Mouse (Mus musculus) gastrocnemius, adult 18-20 months (tissue): ENCODE measurements around the gene Olfr1039. TPM values are rescaled to one million over a fixed set of nuclear protein-coding genes. Genes with fewer than 3 reads are reported as not detected.
"Not testable (repeated sequence)": the region's sequence is repeated elsewhere in the genome, so short reads cannot be mapped to it uniquely, and the experiment has no call there.

ENCODE experiments used
- DNase-seq: peaks from one replicate; pipeline ENCODE4 v3.0.0; 2021; ENCODE audit warnings: low spot score
- long read RNA-seq, 2 experiments: library from polyadenylated mRNA; stranded (forward); transcript quantifications; one replicate each; pipeline ENCODE4 v2.0.0; 2021
- total RNA-seq, 2 experiments: library from RNA; stranded (reverse); gene quantifications; 2 replicates each; pipeline ENCODE4 v1.2.3; 2021

Olfr1039 gene
- not detected for total RNA-seq
- long read RNA-seq, experiment 1 = 0 reads
- long read RNA-seq, experiment 2 = 0 reads

DNA sequence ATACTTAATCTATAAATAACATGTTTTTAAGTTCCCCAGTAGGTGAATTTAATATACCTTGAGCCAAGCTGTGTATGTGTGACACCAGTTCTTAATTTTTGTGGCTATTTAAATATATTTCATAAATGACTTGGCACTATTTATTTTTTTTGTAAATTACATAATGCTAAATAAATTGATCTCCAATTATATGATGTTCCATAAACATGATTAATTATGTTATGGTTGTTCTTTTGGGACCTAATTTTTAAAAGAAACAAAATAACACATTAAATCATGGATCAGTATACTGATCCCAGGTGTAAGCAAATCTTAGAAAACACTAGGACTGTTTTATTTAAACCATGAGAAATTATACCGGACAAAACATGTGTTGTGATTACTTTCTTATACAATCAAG, at the start of gene Olfr1039:
Olfr1039 (minus strand) TSS at position 101 of the 400 bp plus-strand sequence.
- DNase-seq = no peak

GRCm38 (mm10) chr2:86179950-86180349, 44.2 kb upstream of the Olfr1039 start:
- DNase-seq = no peak

- no peak for DNase-seq
Observed at GRCm38 (mm10) chr2:86177720-86178119, 42.0 kb upstream of the Olfr1039 start, which contains the start of gene Olfr1044. Gene Olfr1044 (minus strand): TSS chr2:86177820.

DNA sequence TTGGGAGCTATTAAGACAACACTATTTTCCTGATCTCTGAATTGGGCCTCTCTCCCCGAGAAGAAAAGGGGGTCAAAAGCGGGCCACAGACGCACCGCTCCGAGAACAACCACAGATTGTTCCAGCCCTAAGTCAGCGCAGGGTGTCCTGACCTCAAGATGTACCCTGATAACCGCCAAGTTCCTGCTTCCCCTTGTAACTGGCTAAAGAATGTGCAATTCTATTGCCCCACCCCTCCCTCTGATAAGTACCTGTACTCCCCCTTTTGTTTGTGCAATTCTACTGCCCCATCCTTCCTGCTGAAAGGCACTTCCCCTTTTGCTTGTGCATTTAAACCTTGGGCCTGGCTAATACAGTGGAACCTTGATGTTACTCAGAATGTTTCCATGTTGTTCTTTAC, 39.7 kb upstream of the Olfr1039 start:
- DNase-seq = not testable (repeated sequence)

DNA sequence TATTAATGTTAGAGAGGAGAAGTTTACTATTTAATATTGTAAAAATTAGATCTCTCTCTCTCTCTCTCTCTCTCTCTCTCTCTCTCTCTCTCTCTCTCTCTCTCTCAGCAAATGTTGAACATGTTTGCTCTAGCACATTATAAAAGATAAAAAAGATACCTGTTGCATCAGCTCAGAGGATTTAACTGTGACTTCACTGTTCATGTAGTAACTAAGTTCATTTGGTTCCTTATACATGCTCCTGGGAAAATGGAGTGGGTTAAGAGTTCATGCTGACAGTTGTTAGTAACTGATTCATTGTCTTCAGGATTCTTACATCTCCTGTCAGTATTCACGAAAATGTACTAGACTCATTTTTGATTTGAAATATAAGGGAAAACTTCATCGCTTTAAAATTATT, 31.7 kb upstream of the Olfr1039 start, which contains the start of gene Olfr1043:
Olfr1043 (minus strand) TSS at position 101 of the 400 bp plus-strand sequence.
- DNase-seq = no peak

DNA sequence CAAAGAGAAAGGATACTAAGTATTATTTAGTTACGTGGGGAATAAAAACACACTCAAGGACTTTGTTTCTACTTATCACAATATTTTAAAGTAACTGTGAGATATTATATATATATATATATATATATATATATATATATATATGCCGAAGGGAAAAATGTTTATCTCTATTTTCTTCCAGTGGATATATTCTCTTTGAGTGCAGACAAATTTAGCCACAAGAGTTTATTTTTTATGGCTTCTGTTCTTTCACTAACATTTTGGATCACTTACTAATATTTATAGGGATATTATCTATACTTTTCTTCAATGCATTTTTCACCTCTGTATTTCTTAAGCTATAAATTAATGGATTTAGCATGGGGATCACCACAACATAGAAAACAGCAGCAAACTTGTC, 26.0 kb upstream of the Olfr1039 start, which contains the start of gene Olfr1042:
Olfr1042 (minus strand) TSS at position 101 of the 400 bp plus-strand sequence.
- no peak for DNase-seq

DNA sequence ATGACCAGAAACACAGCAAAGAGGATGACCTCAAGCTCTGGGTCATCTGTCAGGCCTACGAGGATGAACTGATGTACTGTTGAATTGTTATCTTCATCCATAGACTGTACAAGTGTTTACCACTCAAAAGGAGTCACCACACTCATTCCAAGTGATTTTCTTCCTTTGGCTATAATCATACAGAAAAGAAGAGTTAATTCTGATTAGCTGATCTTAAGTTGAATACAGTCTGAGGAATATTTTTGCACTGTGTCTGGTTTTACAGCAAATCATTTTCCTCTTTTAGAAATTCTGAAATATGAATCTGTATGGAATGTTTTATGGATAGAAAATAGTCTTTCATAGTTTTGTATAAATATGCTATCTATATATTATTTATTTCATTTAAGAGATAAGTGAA, 10.9 kb upstream of the Olfr1039 start, which contains the start of gene Olfr1040:
Olfr1040 (minus strand) TSS at position 101 of the 400 bp plus-strand sequence.
- no peak for DNase-seq

GRCm38 (mm10) chr2:86087285-86087684, 48.4 kb downstream of the Olfr1039 start, which contains the start of gene Olfr1037:
Gene Olfr1037 (minus strand): TSS chr2:86087385.
- no peak for DNase-seq

DNA sequence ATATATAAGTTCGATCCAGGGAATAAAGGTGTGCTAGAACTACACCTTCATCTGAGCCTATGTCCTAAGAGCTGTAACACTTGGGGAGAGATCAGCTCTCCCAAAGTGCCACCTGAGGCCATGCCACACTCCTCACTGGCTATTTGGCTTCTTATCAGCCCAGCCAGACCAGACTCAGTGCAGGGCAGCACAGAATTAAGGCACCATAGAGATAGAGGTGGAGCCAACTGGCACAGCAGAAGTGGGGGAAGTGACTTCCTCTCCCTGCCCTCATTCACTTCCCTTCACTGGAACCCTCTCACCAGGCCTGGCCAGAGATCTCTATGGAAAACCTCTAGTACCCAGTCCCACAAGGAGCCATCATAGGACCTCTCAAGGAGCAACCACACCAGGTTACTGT, 55.2 kb downstream of the Olfr1039 start:
- not testable (repeated sequence) for DNase-seq

Other genes starting within 250 kb of the Olfr1039 start
- not detected for gene Olfr1024, start 230.9 kb downstream of the Olfr1039 start, total RNA-seq
- gene Olfr1025-ps1, start 220.7 kb downstream of the Olfr1039 start, total RNA-seq = not detected
- gene Olfr1026, start 214.4 kb downstream of the Olfr1039 start, total RNA-seq = not detected
- not detected for gene Olfr1028, start 185.5 kb downstream of the Olfr1039 start, total RNA-seq
- gene Olfr1029, start 162.0 kb downstream of the Olfr1039 start, total RNA-seq = not detected
- gene Olfr1030, start 156.7 kb downstream of the Olfr1039 start, total RNA-seq = not detected
- not detected for gene Olfr1031, start 145.6 kb downstream of the Olfr1039 start, total RNA-seq
- gene Olfr1032, start 130.4 kb downstream of the Olfr1039 start, total RNA-seq = not detected
- under 1 TPM in 1 of 2 experiments, not detected in 1; 1.00 TPM for gene Olfr1033, start 115.3 kb downstream of the Olfr1039 start, total RNA-seq
- not detected for gene Olfr1034, start 90.1 kb downstream of the Olfr1039 start, total RNA-seq
- not detected for gene Olfr1036, start 61.9 kb downstream of the Olfr1039 start, total RNA-seq
- not detected for gene Olfr1037, start 48.5 kb downstream of the Olfr1039 start, total RNA-seq
- gene Olfr1040, start 10.8 kb upstream of the Olfr1039 start, total RNA-seq = not detected
- gene Olfr1042, start 25.9 kb upstream of the Olfr1039 start, total RNA-seq = not detected
- not detected for gene Olfr1043, start 31.6 kb upstream of the Olfr1039 start, total RNA-seq
- not detected for gene Olfr1044, start 41.9 kb upstream of the Olfr1039 start, total RNA-seq
- not detected for gene Olfr52, start 49.8 kb upstream of the Olfr1039 start, total RNA-seq
- not detected for gene Olfr1045, start 67.1 kb upstream of the Olfr1039 start, total RNA-seq
- not detected for gene Olfr1046, start 83.4 kb upstream of the Olfr1039 start, total RNA-seq
- not detected for gene Olfr1047, start 95.5 kb upstream of the Olfr1039 start, total RNA-seq
- gene Olfr1048, start 104.4 kb upstream of the Olfr1039 start, total RNA-seq = not detected
- gene Olfr1049, start 122.4 kb upstream of the Olfr1039 start, total RNA-seq = not detected
- not detected for gene Olfr1051, start 143.2 kb upstream of the Olfr1039 start, total RNA-seq
- gene Olfr1052, start 156.5 kb upstream of the Olfr1039 start, total RNA-seq = not detected
- not detected for gene Olfr1053, start 179.4 kb upstream of the Olfr1039 start, total RNA-seq
- not detected for gene Olfr1054, start 199.5 kb upstream of the Olfr1039 start, total RNA-seq
- gene Olfr1055, start 214.4 kb upstream of the Olfr1039 start, total RNA-seq = not detected
- gene Olfr1056, start 226.5 kb upstream of the Olfr1039 start, total RNA-seq = not detected
- gene Olfr1057, start 242.5 kb upstream of the Olfr1039 start, total RNA-seq = not detected